Mouse (Mus musculus) embryonic fibroblast, embryonic 13.5 days (primary cell): Measurements from ENCODE around the gene Kmo.

Experiments used
- CTCF ChIP-seq: IDR thresholded peaks from 2 replicates; pipeline ENCODE4 v1.5.1; 2011; ENCODE audit warnings: mild to moderate bottlenecking, control low read depth, low read length, moderate library complexity, borderline replicate concordance; ENCODE audit not compliant: insufficient read depth
- POLR2A ChIP-seq: IDR thresholded peaks from 2 replicates; pipeline ENCODE4 v1.6.1; 2011; ENCODE audit warnings: low read depth, mild to moderate bottlenecking, control low read depth, low read length, moderate library complexity

GRCm38 (mm10) chr1:175640435-175641150 lies 20.4 kb downstream of the Kmo start:
- TF ChIP-seq POLR2A, result no peak
- TF ChIP-seq CTCF, result no peak
